Mouse (Mus musculus): ENCODE measurements around the gene Cacna2d3. TPM values are rescaled to one million over a fixed set of nuclear protein-coding genes. Genes with fewer than 3 reads are reported as not detected.

Gene Cacna2d3
- polyA plus RNA-seq, 2 experiments = 0.03 TPM; not detected in 1

- DNase-seq (ENCODE audit: low read depth in 3 of 3, low spot score in 3 of 3) = no peak
- TF ChIP-seq EP300 (IDR thresholded peaks at IDR 0.05; ENCODE audit: low read depth) = no peak
- TF ChIP-seq CTCF (IDR thresholded peaks at IDR 0.05; ENCODE audit: low read depth) = no peak
These were observed 236.2 kb downstream of the Cacna2d3 start for GRCm38 (mm10) chr14:29485416-29485815.

DNA sequence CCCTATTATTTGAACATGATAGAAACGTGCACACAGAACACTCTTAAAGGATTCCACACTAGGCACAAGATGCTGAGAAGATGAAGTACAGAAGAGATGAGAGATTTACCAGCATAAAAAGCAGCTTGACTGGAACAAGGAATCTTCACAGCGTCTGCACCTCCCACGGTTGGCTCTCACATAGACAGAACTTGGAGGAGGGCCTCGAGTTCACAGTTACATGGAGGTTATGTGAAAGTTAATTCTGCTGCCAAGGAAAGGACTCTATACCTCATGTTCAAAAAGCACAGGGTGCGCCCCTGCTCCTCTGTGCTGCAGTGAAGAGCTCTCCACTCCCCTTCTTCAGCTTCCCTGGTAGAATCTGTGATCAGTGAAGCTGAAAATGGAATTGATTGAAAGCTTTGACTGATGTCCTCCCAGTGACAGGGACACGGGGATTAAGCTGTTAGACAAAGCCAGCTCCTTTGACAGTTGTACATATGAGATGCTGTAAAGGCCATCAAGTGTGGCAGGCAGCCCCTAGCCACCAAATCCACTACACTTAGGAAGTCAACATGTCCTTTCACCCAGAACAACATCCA, 243.2 kb downstream of the Cacna2d3 start:
- Histone ChIP-seq H3K4me1 (replicated peaks; ENCODE audit: control insufficient read depth in 2 of 2, insufficient read depth in 2 of 2, low read length in 1 of 2) (no peaks in the 10 kb centered on the region), H3K27me3 (ENCODE audit: control insufficient read depth, insufficient read depth, low read length) (no peaks in the 10 kb centered on the region), H3K9ac (replicated peaks) (no peak overlapping the region), H3K4me2 (ENCODE audit: low read depth) (no peak overlapping the region), H3K27ac (no peak overlapping the region), H3K36me3 (replicated peaks; ENCODE audit: control insufficient read depth, insufficient read depth, low read depth) (no peaks in the 10 kb centered on the region), H3K4me3 (ENCODE audit: insufficient read depth in 1 of 2, low read depth in 2 of 2, low read length in 2 of 2) (no peak overlapping the region), H3K9me3 (ENCODE audit: control insufficient read depth, low read length) (no peaks in the 10 kb centered on the region)
- DNase-seq (ENCODE audit: low read depth in 3 of 3, low spot score in 3 of 3) (no peak), ATAC-seq (ENCODE audit: insufficient read depth) (no peak)
- WGBS (ENCODE audit: insufficient replicate concordance) = 59% methylated on average over 6 of the region's 6 CpGs
- TF ChIP-seq CTCF (IDR thresholded peaks at IDR 0.05; ENCODE audit: low read depth) = no peak
- TF ChIP-seq EP300 (IDR thresholded peaks at IDR 0.05; ENCODE audit: low read depth) = no peak

More at GRCm38 (mm10) chr14:29485416-29485815, 236.2 kb downstream of the Cacna2d3 start:
- ATAC-seq (ENCODE audit: insufficient read depth) = no peak
- Histone ChIP-seq H3K9ac (replicated peaks) (no peak overlapping the region), H3K4me2 (ENCODE audit: low read depth) (no peak overlapping the region), H3K9me3 (ENCODE audit: control insufficient read depth, low read length) (no peaks in the 10 kb centered on the region), H3K27me3 (ENCODE audit: control insufficient read depth, insufficient read depth, low read length) (no peaks in the 10 kb centered on the region), H3K27ac (no peak overlapping the region), H3K4me3 (ENCODE audit: insufficient read depth in 1 of 2, low read depth in 2 of 2, low read length in 2 of 2) (no peak overlapping the region), H3K4me1 (replicated peaks; ENCODE audit: control insufficient read depth in 2 of 2, insufficient read depth in 2 of 2, low read length in 1 of 2) (no peaks in the 10 kb centered on the region), H3K36me3 (replicated peaks; ENCODE audit: control insufficient read depth, insufficient read depth, low read depth) (no peaks in the 10 kb centered on the region)
- 35% methylated on average over 1 of the region's 1 CpGs for WGBS (ENCODE audit: insufficient replicate concordance)

- ATAC-seq (ENCODE audit: insufficient read depth) (no peak), DNase-seq (ENCODE audit: low read depth in 3 of 3, low spot score in 3 of 3) (no peak)
- no peaks in the 10 kb centered on the region for H3K36me3 ChIP-seq (replicated peaks; ENCODE audit: control insufficient read depth, insufficient read depth, low read depth)
- no peak overlapping the region for H3K9ac ChIP-seq (replicated peaks)
- no peak overlapping the region for H3K4me2 ChIP-seq (ENCODE audit: low read depth)
- H3K4me3 ChIP-seq (ENCODE audit: insufficient read depth in 1 of 2, low read depth in 2 of 2, low read length in 2 of 2) = no peak overlapping the region
- H3K9me3 ChIP-seq (ENCODE audit: control insufficient read depth, low read length) = no peaks in the 10 kb centered on the region
- TF ChIP-seq CTCF (IDR thresholded peaks at IDR 0.05; ENCODE audit: low read depth) = no peak
- no peak for TF ChIP-seq EP300 (IDR thresholded peaks at IDR 0.05; ENCODE audit: low read depth)
- 50% methylated on average over 2 of the region's 2 CpGs for WGBS (ENCODE audit: insufficient replicate concordance)
- H3K27me3 ChIP-seq (ENCODE audit: control insufficient read depth, insufficient read depth, low read length) = no peaks in the 10 kb centered on the region
- no peaks in the 10 kb centered on the region for H3K4me1 ChIP-seq (replicated peaks; ENCODE audit: control insufficient read depth in 2 of 2, insufficient read depth in 2 of 2, low read length in 1 of 2)
- no peak overlapping the region for H3K27ac ChIP-seq
These were observed 257.4 kb downstream of the Cacna2d3 start for GRCm38 (mm10) chr14:29464277-29464676.

GRCm38 (mm10) chr14:29449203-29449602, 272.5 kb downstream of the Cacna2d3 start:
- no peak for DNase-seq (ENCODE audit: low read depth in 3 of 3, low spot score in 3 of 3)
- Histone ChIP-seq H3K27ac (no peak overlapping the region), H3K36me3 (replicated peaks; ENCODE audit: control insufficient read depth, insufficient read depth, low read depth) (no peaks in the 10 kb centered on the region), H3K27me3 (ENCODE audit: control insufficient read depth, insufficient read depth, low read length) (no peaks in the 10 kb centered on the region), H3K4me3 (ENCODE audit: insufficient read depth in 1 of 2, low read depth in 2 of 2, low read length in 2 of 2) (no peak overlapping the region), H3K9ac (replicated peaks) (no peak overlapping the region), H3K4me1 (replicated peaks; ENCODE audit: control insufficient read depth in 2 of 2, insufficient read depth in 2 of 2, low read length in 1 of 2) (no peaks in the 10 kb centered on the region), H3K9me3 (ENCODE audit: control insufficient read depth, low read length) (no peaks in the 10 kb centered on the region), H3K4me2 (ENCODE audit: low read depth) (no peak overlapping the region)
- ATAC-seq (ENCODE audit: insufficient read depth) = no peak
- 73% methylated on average over 3 of the region's 3 CpGs for WGBS (ENCODE audit: insufficient replicate concordance)
- TF ChIP-seq CTCF (IDR thresholded peaks at IDR 0.05; ENCODE audit: low read depth) = no peak
- TF ChIP-seq EP300 (IDR thresholded peaks at IDR 0.05; ENCODE audit: low read depth) = no peak

DNA sequence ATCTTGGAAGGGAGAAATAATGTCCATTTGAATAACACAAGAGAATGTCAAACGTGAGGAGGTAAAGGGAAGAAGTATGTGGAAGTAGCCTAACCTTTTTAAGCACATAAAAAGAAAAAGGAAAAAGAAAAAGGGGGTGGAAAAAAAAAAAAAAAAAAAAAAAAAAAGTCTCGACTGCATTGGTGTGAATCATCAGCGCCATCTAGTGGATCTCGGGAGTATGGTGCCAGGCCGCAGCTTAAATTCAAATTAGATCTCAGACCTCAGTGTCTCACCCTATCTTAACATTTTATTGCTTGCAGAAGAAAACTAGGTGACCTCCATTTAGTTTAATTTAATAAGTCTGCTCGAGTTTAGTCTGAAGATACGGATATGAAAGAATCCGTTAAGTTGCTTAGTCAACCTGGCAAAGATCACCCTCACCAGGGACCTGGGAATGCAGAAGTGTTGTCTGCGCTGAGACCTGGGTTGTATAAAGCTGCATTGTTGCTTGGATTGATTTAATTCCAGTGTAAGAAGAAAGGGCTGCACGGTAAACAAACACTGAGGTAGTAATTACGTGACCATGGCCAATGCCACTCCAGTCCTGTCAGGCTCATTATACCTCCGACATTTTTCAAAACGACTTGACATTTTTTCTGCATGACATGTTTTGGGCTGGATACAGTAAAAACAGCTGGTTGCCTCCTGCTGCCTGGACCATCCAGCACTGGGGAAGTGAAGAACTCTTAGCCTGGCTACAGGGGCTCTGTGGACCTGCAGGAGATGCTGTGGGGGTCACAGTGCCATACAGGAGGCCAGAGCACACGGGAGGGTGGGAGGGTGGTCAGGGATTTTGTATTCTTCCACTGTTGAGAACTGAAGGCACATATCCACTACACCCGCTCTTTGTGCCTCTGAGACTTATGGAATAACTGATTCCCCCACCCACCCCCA, 278.3 kb downstream of the Cacna2d3 start:
- TF ChIP-seq CTCF (IDR thresholded peaks at IDR 0.05; ENCODE audit: low read depth) = peak; percentile 64
- TF ChIP-seq EP300 (IDR thresholded peaks at IDR 0.05; ENCODE audit: low read depth) = no peak
- Histone ChIP-seq H3K27me3 (ENCODE audit: control insufficient read depth, insufficient read depth, low read length) (no peaks in the 10 kb centered on the region), H3K4me1 (replicated peaks; ENCODE audit: control insufficient read depth in 2 of 2, insufficient read depth in 2 of 2, low read length in 1 of 2) (no peaks in the 10 kb centered on the region), H3K9ac (replicated peaks) (no peak overlapping the region), H3K4me3 (ENCODE audit: insufficient read depth in 1 of 2, low read depth in 2 of 2, low read length in 2 of 2) (no peak overlapping the region), H3K4me2 (ENCODE audit: low read depth) (no peak overlapping the region), H3K9me3 (ENCODE audit: control insufficient read depth, low read length) (no peaks in the 10 kb centered on the region), H3K36me3 (replicated peaks; ENCODE audit: control insufficient read depth, insufficient read depth, low read depth) (no peaks in the 10 kb centered on the region), H3K27ac (no peak overlapping the region)
- WGBS (ENCODE audit: insufficient replicate concordance) = 27% methylated on average over 15 of the region's 15 CpGs
- ATAC-seq (ENCODE audit: insufficient read depth) (no peak), DNase-seq (ENCODE audit: low read depth in 3 of 3, low spot score in 3 of 3) (peak; percentile 1 to 3 (median 2))

Measured in liver, embryonic 14.5 days (tissue).